Mouse (Mus musculus) small intestine, adult 2 months (tissue): ENCODE data around the gene Rdh5.

Source experiments
- CTCF ChIP-seq: fragments of 200-500 bp; IDR thresholded peaks from 2 replicates; pipeline ENCODE4 v1.5.1; 2012; ENCODE audit warnings: low read depth, mild to moderate bottlenecking, control low read depth, inconsistent platforms, low read length, moderate library complexity, mixed read lengths; ENCODE audit not compliant: insufficient replicate concordance, insufficient read length; ENCODE audit errors: extremely low read depth
- POLR2A ChIP-seq: fragments of 200-500 bp; IDR thresholded peaks from 2 replicates; pipeline ENCODE4 v1.6.1; 2012; ENCODE audit warnings: low read depth, mild to moderate bottlenecking, control low read depth, inconsistent platforms, low read length, moderate library complexity

- no peak for TF ChIP-seq POLR2A
- TF ChIP-seq CTCF: no peak
Measured at GRCm38 (mm10) chr10:128891296-128892094, 31.2 kb downstream of the Rdh5 start, which contains the start of gene Gdf11.
